Mouse (Mus musculus) layer of hippocampus, postnatal 36 days (tissue): ENCODE data around the gene Borcs7. TPM values are rescaled to one million over a fixed set of nuclear protein-coding genes. Genes with fewer than 3 reads are reported as not detected.

Experiments used
- DNase-seq, 2 experiments: peaks; one replicate each; pipeline ENCODE4 v3.0.0; 2022
- total RNA-seq, 2 experiments: library from RNA; stranded (reverse); gene quantifications; 2 replicates each; pipeline ENCODE4 v1.2.3; 2021

Gene Borcs7
- 10 to 100 TPM; 20.6 to 22.0 TPM for total RNA-seq

DNA sequence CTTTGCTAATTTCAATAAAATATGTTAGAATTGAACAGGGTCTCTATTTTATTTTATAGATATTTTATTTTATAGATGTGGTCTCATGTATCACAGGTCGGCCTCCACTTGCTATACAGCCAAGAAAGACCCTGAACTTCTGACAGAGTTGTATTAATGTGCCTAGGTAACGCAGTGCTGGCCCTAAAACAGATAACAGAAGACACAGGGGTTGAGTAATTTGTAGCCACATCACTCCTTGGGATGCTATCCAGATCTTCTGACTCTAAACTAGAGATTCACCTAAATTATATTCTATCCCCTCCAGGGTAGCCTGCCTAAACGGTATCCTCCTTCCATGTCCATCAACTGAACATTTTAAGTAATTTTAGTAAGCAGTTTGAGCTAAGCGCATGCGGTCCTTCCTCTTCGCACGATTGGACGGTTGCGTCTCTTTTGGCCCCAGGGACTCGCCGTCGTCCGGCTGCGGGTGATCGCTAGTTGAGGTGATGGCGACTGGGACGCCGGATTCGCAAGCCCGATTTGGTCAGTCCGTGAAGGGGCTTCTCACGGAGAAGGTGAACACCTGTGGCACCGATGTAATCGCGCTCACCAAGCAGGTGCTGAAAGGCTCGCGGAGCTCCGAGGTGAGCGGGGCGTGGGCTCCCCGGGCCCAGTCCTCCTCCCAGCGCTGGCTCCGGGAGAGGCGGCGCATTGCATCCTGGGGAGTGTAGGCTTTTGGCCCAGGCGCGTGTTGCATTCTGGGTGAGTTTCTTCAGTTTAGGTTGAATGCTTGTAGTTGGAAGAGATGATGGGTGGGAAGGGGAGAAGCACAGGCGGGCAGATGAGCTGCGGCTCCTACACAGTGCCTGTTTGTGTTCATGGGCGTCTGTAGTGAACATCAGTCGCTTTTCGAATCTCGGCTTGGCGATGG, at the start of gene Borcs7:
Gene Borcs7, plus strand, starts transcription at position 447 of the 913 bp plus-strand sequence.
- peak; percentile 91 to 94 for DNase-seq

DNA sequence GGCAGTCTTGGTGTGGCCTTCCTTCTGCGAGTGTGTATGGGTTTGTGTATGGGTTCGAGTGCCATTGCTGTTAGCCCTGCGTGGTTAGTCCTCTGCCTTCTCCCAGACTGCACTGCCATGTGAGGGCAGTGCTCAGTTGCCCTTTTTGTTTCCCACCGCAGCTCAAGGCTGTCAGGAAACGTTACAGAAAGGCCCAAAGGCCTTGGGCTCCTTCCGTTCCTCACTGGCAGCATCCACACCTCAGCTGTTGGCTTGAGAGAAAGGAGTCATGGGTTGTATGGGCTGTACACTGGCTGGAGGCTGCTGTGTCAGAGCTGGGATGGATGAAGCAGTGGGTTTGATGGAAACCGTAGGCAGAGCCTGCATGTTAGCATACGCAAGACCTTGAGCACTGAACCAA, 48.9 kb upstream of the Borcs7 start:
- DNase-seq, result no peak

DNA sequence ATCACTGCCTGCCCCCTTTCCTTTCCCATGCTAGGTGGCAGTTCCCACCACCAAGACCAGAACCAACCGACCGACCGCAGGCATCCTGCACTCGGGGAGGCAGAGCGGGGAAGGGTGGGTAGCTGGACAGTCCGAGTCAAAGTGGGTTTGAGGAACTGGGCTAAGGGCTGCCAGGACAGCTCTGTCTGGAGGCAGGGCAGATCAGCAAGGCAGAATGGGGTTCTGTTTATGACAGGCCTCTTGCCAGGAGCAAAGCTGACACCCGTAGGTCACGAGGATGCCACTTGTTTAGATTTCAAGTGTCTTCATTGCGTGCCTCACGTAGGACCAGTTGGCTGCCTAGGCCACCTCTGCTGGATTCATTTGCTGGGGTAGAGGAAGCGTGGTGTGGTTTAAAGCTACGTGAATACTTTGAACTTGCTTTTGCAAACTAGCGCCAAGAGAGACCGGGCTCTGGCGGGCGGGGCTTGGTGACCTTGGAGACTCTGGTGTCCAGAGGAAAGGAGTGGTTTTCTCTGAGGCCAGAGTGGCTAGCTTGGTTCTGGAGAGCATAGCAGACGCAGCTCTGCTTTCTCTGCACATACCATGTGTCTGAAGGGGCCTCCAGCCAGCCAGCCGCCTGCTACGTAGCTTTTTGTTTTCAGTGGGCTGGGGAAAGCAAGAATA, 48.2 kb upstream of the Borcs7 start:
- peak in 1 of 2 experiments; percentile 27 for DNase-seq

DNA sequence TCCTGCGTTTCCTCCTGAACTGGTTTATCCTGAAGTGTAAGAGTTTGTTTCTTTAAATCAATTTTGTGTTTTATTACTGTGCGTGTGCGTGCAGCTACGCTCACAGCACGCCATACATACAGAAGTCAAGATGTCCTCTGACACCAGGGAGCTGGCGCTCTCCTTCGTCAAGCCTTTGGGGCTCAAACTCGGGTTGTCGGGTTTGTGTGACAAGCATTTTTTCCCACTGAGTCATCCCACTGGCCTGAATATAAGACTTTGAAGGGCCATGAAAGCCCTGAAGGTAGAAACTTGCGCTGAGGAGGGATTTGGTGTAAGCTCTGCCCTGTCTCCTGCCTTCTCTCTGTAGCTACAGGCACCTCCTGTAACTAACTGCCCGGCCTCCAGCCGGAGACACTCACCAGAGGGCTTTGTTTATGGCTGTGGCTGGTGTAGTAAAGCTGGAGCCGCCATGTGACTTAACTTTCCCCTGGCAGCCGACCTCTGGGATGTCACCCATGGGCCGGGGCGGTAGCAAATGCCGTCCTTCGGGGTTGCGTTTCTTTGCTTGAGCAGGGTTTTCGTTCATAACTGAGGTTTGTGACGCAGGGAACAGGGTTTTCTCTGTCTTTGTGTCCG, 47.5 kb upstream of the Borcs7 start:
- no peak for DNase-seq

DNA sequence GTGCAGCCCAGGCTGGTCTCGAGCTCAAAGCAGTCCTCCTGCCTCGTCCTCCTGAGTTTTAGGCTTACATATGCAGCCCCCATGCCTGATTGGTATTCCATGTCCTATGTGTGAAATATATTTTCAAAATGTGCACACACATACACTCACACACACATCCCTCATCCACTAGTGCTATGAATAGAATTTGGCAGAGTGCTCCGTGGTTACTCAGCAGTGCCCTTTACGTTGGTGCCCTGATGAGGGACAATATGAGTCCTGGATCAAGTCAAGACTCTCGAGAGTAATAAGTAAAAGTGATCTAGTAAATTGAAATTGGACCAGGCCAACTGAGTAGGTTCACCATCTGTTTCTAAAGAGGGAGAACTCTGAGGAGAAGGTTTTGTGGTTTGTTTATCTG, 46.5 kb upstream of the Borcs7 start:
- DNase-seq, result no peak

DNA sequence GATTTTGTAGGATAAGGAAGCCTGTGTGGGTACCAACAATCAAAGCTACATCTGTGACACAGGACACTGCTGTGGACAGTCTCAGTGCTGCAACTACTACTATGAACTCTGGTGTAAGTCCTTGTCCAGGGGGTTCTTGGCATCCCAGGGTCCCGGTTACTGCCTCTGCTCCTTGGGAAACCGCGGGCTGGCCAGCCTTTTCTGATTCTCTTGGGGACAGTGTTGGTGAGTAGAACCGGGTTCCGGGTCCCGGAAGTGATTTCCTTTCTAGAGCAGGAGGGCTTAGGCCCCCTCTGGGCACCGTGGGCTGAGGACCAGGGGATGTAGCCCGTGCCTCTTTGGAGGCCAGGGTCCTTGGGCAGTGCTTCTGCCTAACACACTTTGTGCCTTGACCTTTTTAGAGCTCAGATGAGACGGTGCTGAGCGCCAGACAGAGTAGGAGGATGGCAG, 45.3 kb upstream of the Borcs7 start:
- no peak for DNase-seq

DNA sequence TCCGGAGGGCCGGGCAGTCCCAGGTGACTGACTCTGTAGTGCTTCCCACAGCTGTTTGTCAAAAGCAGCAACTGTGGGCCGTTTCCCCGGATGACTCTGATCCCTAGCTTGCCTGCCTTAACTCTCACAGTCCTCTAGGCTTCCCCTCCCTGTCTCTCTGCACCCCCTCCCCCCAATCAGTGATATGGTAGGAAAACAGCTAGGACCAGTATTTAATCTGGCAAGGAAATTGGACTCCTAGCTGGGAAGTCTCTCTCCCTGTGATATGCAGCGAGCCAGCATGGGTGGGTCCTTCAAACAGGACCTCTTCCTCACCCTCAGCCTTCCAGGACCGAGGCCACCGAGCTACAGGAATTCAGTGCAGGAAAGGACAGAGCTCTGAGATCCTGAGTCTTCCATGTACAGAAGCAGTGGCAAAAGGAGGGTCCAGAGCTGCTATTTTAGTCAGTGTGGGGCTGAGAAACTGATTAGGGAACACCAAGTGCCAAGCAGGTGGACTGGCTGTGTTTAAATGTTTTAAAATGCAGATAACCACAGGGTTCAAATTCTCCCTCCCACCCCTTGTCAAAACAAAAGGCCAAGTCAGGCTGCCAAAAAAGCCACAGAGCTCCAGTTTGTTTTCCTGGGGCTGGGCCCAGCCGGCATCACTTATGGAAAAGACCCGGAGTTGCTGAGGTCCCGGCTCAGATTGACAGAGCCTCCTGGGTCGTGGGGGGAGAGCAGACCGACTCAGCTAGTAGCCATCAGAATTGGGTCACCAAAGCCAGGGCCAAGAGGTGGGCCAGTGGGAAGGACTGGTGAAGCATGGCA, 44.7 kb upstream of the Borcs7 start:
- no peak for DNase-seq

DNA sequence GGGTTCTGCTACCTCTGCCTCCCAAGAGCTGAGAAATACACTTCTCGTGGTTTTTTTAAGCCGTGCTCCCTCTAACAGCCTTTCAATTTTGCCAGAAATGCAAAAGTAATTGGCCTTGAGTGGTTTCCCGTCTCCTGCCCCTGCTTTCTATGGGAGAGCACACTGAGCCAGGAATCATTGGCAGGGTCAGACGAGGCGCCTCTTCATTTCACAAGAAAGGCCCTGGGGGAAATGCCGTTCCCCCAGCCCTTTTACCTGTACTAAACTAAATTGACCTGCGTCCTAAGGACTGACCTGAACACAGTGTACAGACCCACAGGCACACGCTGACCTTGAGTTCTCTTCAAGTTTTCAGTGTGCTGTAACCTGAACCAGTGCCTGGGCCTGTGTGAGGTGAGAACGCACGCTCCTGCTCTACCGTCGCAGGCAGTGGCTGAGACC, 43.6 kb upstream of the Borcs7 start:
- DNase-seq, result no peak

DNA sequence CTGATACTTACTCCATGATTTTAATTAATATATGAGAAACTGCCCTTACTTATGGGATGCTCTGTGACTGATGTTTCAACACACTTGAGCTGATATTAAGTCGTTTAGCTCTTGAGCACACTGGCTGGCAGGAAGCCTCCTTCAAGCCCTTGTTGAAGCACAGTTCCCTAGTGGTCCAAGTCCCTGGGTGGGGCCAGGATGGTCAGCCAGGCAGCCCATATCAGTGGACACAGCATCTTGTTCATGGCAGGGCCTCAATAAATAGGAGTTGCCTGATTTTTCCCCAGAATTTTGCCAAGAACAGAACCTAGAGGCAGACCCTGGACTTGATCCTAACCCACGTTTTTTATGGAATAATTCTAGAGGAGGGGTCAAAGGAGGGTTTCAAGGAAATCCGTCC, 42.5 kb upstream of the Borcs7 start:
- no peak for DNase-seq

DNA sequence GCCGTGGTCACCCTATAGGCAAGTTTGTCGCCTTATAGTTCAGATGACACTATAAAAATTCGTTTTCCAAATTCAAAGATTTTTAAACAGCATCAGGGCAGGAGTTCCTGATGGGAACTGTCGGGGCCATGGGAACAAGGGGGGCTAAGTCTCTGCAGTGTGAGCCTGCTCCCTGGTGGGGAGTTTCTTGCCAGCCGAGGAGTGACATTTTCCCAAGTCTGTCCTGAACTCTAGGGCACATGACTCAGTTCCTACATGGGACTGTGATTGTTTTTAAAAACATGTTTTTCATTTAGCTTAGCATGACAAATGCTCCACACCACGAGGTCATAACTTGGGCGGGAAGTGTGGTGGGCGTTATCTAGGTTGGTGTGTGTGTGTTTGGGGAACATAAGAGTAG, 41.9 kb upstream of the Borcs7 start:
- no peak for DNase-seq

DNA sequence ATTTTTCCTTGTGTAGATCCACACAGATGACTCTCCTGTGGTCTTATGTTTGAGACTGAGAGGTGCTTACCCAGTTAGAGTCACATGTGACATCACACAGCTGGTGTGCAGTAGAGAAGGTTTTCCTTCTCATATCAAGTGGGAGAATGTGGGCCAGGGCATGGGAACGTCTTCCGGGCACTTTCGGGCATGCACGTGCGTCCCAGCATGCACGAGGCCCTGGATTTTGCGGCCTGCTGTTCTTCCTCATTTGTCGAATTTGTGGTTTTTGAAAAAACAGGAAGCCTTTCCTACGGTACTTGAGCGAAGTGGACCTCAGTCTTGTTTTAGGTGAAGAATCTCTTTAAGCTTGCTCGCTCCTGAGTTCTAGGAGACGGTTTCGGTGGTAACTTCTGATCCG, 41.1 kb upstream of the Borcs7 start:
- no peak for DNase-seq

DNA sequence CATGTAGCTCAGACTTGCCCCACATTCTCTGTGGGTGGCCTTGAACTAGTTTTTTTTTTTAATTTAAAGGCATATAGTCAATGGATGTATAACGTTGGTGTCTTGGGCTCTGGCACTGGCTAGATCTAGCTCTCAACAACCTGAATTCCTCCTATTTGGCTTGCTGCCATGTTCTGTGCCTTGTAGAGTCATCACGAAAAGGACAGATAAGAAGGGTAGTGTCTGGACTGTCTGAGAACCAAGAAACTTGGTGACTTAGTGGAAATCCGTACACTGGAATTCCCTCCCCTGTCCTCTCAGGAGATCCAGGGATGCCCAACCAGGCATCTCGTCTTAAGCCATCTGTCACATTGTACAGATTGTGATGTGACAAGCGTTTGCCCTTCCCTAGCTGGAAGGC, 36.5 kb upstream of the Borcs7 start:
- DNase-seq, result no peak

DNA sequence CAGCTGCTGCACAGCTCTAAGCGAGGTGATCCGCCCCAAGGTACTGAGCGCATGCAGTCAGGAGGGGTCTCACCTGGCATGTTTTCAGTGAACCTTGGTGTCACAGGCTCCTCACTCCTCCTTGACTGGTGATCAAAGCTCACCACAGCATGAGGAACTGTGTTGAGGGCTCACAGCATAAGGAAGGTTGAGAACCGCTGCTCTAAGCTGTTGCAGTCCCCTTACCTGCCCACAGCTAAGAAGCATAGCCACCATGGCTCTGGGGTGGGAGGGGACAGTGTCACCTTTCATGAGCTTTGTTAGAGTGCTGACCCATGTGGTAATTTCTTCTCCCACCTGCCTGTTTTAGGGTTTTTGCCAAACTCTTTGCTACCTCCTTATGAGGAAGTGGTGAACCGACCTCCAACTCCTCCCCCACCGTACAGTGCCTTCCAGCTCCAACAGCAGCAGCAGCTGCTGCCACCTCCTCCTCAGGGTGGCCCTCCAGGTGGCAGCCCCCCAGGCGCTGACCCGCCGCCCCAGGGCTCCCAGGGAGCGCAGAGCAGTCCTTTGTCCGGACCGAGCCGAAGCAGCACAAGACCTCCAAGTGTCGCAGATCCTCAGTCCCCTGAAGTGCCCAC, 36.0 kb upstream of the Borcs7 start:
- DNase-seq, result no peak

DNA sequence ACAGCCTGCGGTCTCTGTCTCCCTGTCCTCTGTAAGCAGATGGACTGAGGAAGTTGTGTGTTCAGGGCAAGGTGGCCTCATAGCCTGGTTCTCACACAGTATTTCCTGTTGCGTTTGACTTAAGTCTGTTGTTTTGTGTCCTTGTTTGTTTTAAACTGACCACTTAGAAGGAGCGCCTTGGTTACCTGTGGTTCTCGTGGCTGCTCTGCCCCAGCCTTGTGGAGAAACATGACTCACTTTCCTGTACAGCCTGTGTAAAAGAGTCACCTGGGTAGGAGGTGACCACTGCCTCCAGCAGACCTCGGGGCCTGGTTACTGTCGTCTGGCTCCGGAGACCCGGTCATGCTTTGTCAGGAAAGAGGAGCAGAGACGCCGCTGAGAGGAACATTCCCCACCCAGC, 34.1 kb upstream of the Borcs7 start:
- no peak for DNase-seq

DNA sequence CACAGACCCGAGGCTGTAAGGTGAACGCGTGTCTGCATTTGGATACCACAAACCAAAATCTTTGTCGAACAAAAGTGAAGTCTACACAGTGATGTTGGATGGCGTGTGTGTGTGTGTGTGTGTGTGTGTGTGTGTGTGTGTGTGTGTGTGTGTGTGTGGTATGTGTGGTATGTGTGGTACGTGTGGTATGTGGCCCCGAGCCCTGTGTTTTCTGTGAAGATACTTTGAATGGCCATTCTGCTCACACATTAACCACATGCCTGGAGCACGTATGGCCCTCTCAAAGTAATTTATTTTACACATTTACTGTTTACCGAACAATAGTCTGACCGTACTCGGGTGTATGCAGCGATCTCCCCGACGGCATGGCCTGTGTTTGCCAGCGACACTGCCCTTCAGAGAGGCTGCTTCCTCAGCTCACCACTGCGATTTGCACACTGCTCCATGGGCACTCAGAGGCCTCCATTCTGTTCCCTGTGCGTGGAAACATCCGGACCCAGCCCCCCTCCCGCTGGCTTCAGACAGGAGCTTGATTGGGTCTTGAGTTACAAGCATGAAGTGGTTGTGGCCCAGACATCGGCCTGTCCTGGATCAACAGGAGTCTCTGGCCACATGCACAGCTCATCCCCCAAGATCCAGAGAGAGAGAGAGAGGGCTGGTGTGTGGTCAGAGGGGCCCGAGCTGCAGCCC, 33.4 kb upstream of the Borcs7 start:
- DNase-seq, result no peak

DNA sequence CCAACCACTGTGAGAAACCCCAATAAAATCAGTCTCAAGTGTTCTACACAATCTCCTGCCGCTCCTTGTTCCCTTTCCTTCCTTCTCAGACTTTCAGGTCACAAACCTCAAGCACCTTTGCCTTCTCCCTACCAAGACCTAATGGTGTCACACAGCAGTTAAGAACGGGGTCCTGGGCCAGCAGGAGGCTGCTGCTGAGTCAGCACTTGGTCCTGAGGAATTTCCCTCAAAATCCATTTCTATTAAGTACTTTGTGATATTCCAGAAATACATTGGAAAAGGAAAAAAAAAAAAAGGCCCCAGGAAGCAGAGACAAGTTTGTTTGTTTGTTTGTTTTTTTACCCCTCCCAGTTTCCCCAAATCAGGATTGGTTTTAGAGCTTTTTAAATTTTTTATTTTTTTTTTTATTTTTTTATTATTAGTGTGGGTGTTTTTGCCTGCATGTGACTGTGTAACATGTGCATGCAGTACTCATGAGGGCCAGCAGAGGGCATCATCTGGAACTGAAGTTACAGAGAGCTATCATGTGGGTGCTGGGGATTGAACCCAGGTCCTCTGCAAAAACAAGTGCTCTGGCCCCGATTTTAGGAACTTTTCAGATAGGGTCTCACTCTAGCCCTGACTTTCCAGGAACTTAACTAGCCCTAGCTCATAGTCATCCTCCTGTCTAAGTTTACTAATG, 32.2 kb upstream of the Borcs7 start:
- no peak for DNase-seq

DNA sequence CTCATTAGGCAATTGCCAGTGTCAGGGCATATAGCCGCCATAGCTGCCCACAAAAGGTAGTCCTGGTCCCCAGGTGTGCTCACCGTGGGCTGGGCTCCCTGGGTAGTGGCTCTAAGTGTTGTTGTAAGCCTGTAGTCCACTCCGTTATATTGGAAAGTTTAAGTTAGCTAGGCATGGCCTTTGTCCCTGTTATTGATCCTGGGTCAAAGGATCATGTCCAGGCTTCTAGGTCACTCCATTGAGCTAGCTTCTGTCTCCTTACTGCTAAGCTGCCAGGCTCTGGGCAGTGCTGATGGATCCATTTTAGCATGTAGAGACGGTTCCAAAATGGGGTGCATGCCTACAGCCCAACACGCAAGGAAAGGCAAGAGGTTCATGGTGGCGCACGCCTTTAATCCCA, 31.4 kb upstream of the Borcs7 start:
- no peak for DNase-seq

DNA sequence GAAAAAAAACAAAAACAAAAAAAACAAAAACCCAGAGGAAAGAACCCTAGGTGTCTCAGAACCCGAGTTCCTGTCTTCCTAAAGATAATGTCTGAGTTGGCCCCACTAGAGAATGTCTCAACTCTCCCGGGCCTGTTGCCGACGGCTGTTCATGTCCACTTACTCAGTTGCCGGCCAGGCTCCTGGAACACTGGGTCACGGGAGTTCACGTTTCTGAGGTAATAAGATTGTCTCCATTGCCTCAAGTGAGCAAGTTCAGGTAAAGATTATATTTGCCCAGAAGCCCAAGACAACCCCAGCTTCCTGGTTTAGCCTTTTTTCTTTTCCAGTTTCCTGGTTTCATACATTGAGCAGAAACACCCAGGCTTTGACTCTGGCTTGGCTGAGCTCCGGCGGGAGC, 30.9 kb upstream of the Borcs7 start:
- DNase-seq, result no peak

DNA sequence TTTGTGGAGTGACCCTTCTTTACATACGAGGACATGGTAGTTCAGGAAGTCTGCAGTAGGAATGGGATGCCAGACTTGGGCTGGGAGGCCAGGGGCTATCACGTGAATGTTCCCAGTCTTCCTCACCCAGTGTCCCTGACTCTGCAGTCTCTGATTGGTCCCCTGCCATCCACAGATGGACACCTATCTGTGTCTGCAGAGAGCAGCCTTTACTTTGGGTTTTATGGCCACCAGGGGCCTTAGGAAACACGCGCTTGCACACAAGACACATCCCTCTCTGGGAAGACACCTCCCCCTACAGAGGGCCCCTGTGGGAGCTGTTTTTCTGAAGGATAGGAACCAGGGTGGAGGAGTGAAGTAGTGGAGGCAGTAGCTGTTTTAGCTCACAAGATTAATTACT, 28.2 kb upstream of the Borcs7 start:
- DNase-seq, result no peak

DNA sequence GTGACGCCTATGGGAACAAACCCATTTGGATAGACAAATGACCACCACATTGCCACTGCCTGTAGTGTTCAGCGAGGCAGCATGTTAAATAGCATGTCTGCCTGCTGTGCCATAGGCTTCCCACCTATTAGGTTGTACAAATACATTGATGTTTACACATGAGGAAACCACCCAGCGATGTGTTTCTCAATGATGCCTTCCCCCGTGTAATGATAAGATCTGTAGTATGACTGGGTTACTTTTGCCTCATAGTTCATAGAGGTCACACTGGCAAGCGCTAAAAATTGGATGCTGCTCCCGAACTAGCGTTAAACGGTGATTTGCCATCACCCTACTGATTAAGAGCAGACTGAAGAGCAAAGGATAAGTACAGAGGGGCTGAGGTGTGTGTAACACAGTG, 27.5 kb upstream of the Borcs7 start:
- DNase-seq, result no peak

DNA sequence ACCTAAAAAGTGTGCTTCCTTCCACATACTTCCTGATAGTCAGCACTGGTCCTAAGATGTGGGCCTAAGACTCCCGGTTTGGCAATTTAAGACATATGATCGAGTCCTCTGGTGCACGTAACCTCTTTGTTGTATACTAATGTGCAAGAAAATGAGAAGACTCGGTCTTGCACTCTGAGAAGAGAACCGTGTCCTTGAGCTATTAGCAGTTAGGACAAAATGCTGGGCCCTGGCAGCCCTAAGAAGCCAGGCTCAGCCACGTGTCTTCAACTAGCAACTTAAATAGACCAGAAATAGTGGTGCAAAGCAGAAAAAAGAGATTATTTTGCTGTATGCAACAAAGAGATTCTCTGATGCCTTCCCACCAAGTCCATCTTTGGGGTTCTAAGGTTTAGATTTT, 26.9 kb upstream of the Borcs7 start:
- DNase-seq, result no peak
